Mouse (Mus musculus): ENCODE measurements at regions not wholly inside any gene's neighbourhood (a gene's known extent, or its start where the extent isn't known, plus 50 kb on each side); places are given as distances from the start of the nearest gene placed in this dataset.
"Not testable (repeated sequence)": the region's sequence is repeated elsewhere in the genome, so short reads cannot be mapped to it uniquely, and the experiment has no call there.

DNA sequence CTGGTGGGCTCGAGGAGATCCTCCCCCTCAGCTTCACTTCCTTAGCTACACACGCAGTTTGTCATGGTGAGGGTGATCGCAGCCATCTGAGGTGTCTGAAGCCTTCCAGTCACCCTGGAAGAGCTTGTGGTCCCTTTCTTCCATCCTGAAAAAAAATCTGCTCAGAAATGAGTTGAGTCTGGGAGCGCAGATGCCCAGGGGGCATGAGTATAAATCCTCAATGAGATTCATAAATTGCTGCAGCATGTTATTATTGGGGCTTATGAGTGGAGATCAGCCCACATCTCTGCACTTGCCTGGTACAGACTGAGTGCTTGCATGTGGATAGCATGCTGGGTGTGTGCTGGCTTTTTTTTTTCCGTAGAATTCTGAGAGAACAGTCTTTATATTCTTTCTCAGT, 247.6 kb downstream of the Enc1 start:
- DNase-seq (ENCODE audit: extremely low spot score, low spot score): no peak

DNA sequence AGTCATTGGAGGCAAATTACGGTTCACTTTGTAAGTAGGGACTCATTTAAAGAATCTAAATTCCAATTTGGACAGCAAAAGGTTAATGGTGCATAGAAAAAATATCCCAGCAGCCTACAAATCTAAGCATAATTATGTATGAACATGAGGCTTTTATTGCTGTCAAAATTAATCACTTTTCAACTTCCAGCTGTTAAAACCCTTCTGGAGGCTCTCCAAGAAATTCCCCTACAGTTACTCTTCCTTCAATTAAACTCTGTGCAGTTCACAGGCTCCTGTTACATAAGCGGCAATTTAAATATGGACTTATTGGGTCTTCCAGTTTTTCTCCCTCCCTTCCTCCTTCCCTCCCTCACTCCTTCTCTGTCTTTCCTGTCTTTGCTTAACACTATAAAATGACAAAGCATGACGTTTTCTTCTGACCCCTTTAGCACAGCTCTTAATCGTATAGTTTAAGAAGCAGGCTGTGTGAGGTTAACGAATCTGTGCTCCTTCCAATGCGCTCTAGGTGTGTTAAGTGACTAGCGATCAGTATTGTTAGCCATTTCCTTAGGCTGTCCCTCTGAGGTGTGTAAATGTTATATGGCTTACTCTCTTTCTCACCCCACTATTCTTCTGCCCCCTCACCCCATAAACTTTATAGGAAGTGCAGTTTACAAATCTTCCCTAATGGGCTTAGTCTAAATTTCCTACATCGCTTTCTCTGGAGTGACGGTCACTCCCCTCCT, 247.0 kb downstream of the Enc1 start:
- DNase-seq (ENCODE audit: extremely low spot score, low spot score): no peak

- no peak for DNase-seq (ENCODE audit: extremely low spot score, low spot score)
Observed at GRCm38 (mm10) chr13:97486490-97486889, 245.6 kb downstream of the Enc1 start.

DNA sequence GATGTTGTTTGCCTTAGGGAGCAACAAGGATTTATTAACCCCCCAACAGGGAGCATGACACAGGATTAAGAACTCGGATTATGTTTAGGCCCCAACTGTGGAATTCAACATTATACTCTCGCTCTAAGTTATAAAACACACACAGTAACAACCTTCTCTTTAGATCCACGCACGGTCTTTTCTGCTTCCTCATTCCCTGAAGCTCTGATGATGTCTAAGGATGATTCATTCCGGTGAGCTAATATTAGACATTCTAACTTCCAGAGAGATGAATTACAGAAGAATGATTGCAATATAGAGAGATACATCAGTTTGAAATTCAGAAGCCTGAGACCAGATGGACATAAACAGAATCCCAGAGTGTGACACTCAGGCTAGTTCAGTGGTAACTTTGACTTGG, 245.0 kb downstream of the Enc1 start:
- no peak for DNase-seq (ENCODE audit: extremely low spot score, low spot score)

DNA sequence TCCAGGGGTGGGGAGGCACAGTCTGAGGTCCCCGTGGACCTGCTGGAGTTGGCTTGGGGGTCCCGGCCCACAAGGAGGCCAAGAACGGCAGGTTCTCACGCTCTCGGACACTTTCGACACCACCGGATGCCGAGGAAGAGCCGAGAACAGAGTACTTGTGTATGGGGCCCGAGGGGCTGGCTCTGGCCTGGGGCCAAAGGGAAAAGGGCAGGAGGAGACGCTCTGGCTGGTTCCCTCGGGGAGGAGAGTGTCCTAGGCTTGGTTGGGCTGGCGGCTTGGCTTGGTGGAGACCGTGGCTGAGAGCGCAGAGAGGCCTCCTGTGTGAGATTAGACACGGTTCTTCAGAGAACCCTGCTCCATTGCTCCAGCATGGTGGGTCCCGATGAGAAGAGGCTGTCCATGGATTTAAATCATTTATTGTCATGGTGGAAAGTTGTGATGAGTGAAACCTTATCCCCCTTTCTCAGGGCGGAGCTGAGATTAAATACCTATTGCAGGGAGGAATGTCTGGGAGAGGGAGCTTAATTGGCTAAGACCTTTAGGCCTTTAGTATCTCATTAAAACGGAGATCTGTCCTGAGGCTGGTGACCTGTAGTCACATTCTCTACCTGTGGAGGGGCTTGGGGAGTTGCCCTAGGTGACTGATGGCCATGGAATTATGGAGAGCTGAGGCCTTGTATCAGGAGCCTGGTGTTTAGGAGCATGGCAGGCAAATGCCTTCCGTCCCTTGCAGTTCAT, 244.1 kb downstream of the Enc1 start:
- no peak for DNase-seq (ENCODE audit: extremely low spot score, low spot score)

- DNase-seq (ENCODE audit: extremely low spot score, low spot score): no peak
Observed at GRCm38 (mm10) chr13:97483681-97484080, 242.8 kb downstream of the Enc1 start.

GRCm38 (mm10) chr13:97482439-97482946, 241.6 kb downstream of the Enc1 start:
- DNase-seq (ENCODE audit: extremely low spot score, low spot score): no peak

DNA sequence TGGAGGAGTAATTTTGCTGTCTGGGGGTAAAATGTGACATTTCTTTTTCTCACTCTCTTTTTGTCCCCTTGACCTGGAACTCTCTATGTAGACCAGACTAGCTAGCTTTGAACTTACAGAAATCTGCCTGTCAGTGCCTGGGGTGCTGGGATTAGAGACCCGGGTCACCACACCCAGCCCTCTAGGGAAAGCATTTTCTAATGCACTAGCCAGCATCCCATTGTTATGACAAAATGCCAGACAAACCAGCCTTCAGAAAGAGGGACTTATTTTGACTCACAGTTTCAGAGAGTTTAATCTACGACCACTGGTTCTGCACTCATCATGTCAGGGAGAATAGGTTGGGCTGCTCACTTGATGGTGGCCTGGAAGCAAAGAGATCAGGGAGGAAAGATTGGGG, 240.4 kb downstream of the Enc1 start:
- no peak for DNase-seq (ENCODE audit: extremely low spot score, low spot score)

DNA sequence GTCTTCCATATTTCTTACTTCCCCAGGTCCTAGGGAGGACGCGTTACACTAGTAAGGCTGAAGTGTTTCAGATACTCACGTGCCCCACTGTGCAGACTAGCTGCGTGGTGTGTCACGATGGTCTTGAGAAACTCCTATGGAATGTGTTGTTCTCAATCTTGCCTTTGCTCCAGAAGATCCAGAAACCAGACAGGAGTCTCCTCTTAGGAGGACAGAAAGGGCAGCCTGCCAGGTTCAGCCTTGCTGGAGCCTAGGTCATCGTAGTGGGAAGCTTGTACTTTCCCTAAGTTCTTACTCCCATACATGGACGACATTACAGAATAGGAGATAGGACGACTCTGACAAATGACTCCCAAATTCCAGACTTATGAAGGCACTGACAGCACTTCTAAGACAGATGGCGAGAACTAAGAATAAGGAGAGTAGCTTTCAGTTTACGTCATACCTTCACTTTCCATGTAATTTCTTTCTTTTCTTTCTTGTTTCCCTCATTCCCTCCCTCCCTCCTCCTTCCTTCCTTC, 238.2 kb downstream of the Enc1 start:
- no peak for DNase-seq (ENCODE audit: extremely low spot score, low spot score)

GRCm38 (mm10) chr13:97473971-97474365, 233.1 kb downstream of the Enc1 start:
- no peak for DNase-seq (ENCODE audit: extremely low spot score, low spot score)

DNA sequence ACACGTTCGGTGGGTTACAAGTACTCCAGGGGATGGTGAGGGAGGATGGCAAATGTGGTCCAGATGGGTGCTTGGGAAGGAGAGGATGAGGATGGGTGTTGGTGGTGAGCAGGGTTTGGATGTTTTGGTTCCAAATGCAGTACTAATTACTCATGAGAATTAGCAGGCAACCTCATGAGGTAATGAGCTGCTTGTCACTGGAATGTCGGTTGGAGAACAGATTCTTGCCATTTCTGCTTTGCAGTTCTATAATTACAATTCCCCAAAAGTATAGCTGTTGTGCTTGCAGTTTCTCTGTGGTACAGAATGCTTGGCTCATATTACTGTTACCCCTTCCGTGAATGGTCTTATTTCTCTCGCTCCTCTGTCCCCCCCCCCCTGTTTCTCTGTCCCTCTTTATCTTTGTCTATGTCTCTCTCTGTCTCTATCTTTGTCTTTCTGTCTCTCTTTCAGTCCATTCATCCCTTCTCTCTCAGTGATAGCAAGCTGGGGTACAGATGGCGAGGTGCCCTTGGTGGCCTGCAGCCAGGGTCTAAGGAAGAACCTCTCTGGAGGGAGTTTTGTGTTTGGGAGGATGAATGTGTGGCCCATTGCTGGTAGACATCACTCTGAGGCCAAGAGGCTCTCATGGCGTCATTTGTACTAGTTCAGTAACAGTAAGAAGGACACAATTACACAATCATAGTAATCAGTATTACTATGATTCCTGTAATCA, 232.5 kb downstream of the Enc1 start:
- no peak for DNase-seq (ENCODE audit: extremely low spot score, low spot score)

GRCm38 (mm10) chr13:97469999-97470398, 229.1 kb downstream of the Enc1 start:
- no peak for DNase-seq (ENCODE audit: extremely low spot score, low spot score)

- DNase-seq (ENCODE audit: extremely low spot score, low spot score): no peak
Observed at GRCm38 (mm10) chr13:97468874-97469593, 228.1 kb downstream of the Enc1 start.

- DNase-seq (ENCODE audit: extremely low spot score, low spot score): not testable (repeated sequence)
Observed at GRCm38 (mm10) chr13:97466585-97466984, 225.7 kb downstream of the Enc1 start.

GRCm38 (mm10) chr13:97463798-97464197, 222.9 kb downstream of the Enc1 start:
- DNase-seq (ENCODE audit: extremely low spot score, low spot score): no peak

DNA sequence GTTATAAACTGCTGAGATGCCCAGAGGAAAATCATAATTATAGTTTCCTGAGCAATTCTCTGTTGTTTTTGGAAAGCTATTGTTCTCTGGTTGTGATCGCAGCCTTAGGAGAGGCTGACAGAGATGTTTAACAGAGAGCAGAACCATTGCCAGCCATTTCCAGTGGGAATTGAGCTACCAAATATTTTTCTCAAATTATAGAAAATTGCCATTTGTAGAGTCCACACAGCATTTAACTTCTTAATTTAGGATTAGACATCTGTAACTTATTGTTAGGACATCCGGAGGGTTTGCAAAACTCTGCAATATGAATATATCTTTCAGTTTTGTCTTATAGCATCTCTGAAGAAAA, 222.0 kb downstream of the Enc1 start:
- no peak for DNase-seq (ENCODE audit: extremely low spot score, low spot score)

DNA sequence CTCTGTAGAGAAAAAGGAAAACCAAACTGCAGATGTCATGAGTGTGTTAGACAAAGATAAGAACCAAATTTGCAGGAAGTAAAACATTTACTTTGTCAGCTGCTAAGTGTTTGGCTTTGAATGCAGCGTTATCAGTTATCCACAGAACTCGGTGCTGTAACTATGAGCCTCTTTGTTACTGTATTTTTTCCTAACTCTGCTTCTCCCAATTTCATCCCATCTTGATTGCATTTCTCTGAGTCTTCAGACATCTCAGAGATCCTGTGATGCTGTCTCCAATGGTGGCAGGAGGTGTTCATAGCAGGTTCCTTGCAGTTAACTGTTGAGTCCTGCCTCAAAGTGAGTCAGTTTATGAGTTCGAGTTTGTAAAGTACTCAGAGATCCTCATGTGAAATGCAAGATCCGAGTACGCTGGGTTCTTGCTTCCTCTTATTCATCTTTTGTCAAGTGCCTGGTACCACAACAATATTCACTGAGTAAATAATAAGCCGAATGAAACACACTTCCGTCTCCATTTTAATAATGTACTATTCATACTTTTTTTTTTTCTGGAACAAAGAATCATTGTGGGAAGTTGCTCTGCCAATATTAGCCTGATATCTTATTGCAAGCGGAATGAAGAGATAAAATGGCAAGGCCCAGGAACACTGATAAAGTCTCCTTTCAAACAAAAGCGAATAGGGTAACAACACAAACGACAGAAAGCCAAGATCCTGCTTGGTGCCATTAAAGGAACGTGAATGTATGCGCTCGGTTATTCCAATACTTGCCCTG, 221.4 kb downstream of the Enc1 start:
- no peak for DNase-seq (ENCODE audit: extremely low spot score, low spot score)

DNA sequence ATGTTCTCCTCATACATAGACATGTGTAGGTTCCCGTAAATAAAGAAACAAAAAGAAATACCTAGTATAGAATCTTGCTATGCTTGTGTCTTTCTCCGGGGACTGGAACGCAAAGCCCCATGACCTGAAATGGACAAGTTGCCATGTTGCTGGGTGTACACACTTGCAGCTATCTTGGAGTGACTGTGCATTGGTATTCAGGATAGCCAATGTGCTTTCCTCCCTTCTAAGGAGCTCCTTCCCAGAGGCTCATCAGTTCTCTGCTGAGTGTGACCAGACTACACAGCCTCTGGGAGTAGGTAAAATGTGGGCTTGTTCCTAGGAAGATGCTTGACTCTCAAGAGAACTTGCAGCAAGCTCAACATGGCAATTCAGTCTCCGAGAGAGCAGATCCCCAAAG, 220.3 kb downstream of the Enc1 start:
- DNase-seq (ENCODE audit: extremely low spot score, low spot score): no peak

DNA sequence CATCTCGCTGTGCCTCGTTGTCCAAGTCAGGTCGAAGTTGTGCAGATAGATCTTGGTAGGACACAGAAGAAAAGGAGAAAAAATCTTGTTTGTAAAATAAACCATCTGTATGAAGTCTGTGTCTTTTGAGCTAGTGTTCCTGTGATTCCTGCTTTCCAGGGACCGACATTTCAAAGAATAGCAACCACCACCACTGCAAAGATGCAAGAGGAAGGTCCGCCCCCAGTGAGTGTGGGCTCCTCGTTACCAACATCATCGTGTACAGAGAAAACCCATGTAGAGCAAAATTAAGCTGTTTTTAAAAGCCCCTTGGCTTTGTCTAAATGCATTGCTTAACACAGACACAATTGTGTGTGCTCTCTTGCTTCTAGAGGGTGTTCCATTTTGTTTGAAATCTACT, 218.2 kb downstream of the Enc1 start:
- DNase-seq (ENCODE audit: extremely low spot score, low spot score): no peak

GRCm38 (mm10) chr13:97455961-97456360, 215.1 kb downstream of the Enc1 start:
- no peak for DNase-seq (ENCODE audit: extremely low spot score, low spot score)

DNA sequence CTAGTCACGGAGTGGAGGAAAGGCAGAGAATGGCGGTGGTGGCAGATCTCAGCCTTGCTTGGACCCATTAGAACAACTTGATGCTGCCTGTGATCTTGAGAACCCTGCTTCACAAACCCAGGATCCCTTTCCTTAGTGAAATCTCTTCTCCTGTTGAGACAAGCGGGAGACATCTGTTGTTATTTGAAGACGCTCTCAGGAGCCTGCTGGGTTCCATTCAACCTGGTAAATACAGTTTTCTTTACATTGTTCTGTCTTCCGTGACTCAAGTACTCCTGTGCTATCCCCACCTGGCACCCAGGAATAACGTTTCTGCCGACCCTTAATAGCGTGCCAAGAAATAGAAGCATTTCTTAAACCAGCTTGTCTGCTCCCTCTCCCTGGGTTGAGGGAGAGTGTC, 213.8 kb downstream of the Enc1 start:
- no peak for DNase-seq (ENCODE audit: extremely low spot score, low spot score)

All from neural tube, embryonic 10.5 days (tissue).